In the genomic region with DNA sequence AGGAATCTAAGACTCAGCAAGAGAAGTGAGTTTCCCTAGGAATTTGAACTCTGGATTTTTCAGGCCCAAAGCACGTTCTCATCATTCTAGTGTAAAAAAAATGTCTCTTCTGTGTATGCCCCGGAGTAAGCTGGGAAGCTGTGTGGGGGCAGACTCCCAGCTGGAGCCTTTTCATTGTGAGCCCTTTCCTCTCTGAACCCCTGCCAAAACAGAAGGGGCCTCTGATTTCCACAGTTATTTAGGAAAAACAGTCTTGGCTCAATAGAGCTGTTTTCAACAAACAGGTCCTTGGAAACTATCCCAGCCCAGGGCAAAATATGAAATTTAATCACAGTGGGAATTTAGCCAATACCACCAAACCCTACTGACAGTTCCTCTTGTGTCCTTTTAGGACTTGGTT, we compare ENCODE assay signal across 16 mouse cellular contexts.
DNase-seq lines count a peak whose midpoint lies in the region; ATAC-seq and TF ChIP-seq lines count a peak whose summit lies in the region.
"Had no signal": no experiment of that assay in that cellular context is flagged by ENCODE, and none has a peak within 500 bp of the region (broad histone marks: within the 10 kb centered on the region; RNA-seq: fewer than 3 reads in every experiment).

No protein-coding gene starts in this region.

- H3K27me3 ChIP-seq in hindbrain, embryonic 12.5 days, result no peaks in the 10 kb centered on the region
- H3K27me3 ChIP-seq in hindbrain, embryonic 11.5 days (ENCODE audit: control insufficient read depth, insufficient read depth, low read length), result no peaks in the 10 kb centered on the region
- H3K27me3 ChIP-seq in lung, postnatal 0 days (replicated peaks; ENCODE audit: insufficient read depth, low read length), result no peaks in the 10 kb centered on the region
- H3K27me3 ChIP-seq in forebrain, postnatal 0 days (ENCODE audit: insufficient read depth, low read length), result no peaks in the 10 kb centered on the region
- no peaks in the 10 kb centered on the region for H3K27me3 ChIP-seq in midbrain, embryonic 16.5 days (ENCODE audit: control insufficient read depth, insufficient read depth, low read depth, low read length)
- H3K27me3 ChIP-seq: heart, embryonic 12.5 days; kidney, embryonic 15.5 days had no signal

- ATAC-seq in hindbrain, embryonic 12.5 days (ENCODE audit: low FRiP score), result no peak
- no peak for ATAC-seq in hindbrain, embryonic 11.5 days (ENCODE audit: low FRiP score)
- ATAC-seq in lung, postnatal 0 days, result no peak
- peak; percentile 65; the same call in 1 of the 2 replicates for ATAC-seq in forebrain, postnatal 0 days
- no peak for ATAC-seq in midbrain, embryonic 16.5 days

- no peak overlapping the region for H3K4me3 ChIP-seq in hindbrain, embryonic 12.5 days
- no peak overlapping the region for H3K4me3 ChIP-seq in hindbrain, embryonic 11.5 days (ENCODE audit: low read depth, low read length)
- no peak overlapping the region for H3K4me3 ChIP-seq in lung, postnatal 0 days (ENCODE audit: low read depth, low read length)
- H3K4me3 ChIP-seq in lung, adult 2 months (replicated peaks; ENCODE audit: extremely low read depth, low read depth, low read length), result no peak overlapping the region
- no peak overlapping the region for H3K4me3 ChIP-seq in forebrain, postnatal 0 days (ENCODE audit: low read depth, low read length)
- H3K4me3 ChIP-seq in midbrain, embryonic 16.5 days (ENCODE audit: low read depth, low read length), result no peak overlapping the region
- H3K4me3 ChIP-seq in gastrocnemius, adult 2 months, result no peak overlapping the region
- H3K4me3 ChIP-seq: heart, embryonic 12.5 days; kidney, embryonic 15.5 days; myocyte had no signal

- TF ChIP-seq CTCF in lung, postnatal 0 days (IDR thresholded peaks at IDR 0.05), result no peak
- no peak for TF ChIP-seq CTCF in lung, adult 2 months (IDR thresholded peaks at IDR 0.05; ENCODE audit: insufficient read depth, low read length)
- TF ChIP-seq CTCF in forebrain, postnatal 0 days (IDR thresholded peaks at IDR 0.05; ENCODE audit: low read depth), result no peak
- no peak for TF ChIP-seq CTCF in gastrocnemius, adult 2 months (IDR thresholded peaks at IDR 0.05)

- H3K4me2 ChIP-seq in hindbrain, embryonic 12.5 days (replicated peaks), result no peak overlapping the region
- H3K4me2 ChIP-seq in hindbrain, embryonic 11.5 days (replicated peaks; ENCODE audit: low read depth, low read length), result no peak overlapping the region
- no peak overlapping the region for H3K4me2 ChIP-seq in lung, postnatal 0 days (replicated peaks; ENCODE audit: low read depth, low read length)
- H3K4me2 ChIP-seq in forebrain, postnatal 0 days (ENCODE audit: low read depth), result no peak overlapping the region
- no peak overlapping the region for H3K4me2 ChIP-seq in midbrain, embryonic 16.5 days (ENCODE audit: low read length)
- H3K4me2 ChIP-seq: heart, embryonic 12.5 days; kidney, embryonic 15.5 days had no signal

- intact Hi-C loops in gastrocnemius, adult 2 months (cut with DNase I), result no loop called here
- intact Hi-C loops in heart, postnatal 14 days (cut with DNase I), result no loop called here

- DNase-seq in hindbrain, embryonic 11.5 days (ENCODE audit: low spot score), result no peak
- DNase-seq in lung, postnatal 0 days (ENCODE audit: low spot score), result peak; percentile 7
- DNase-seq in lung, adult 2 months, result no peak
- DNase-seq in forebrain, postnatal 0 days, result peak; percentile 75
- DNase-seq in gastrocnemius, adult 2 months, result no peak
- DNase-seq in heart, postnatal 14 days, result no peak
- DNase-seq: B cell, adult 2 months; cerebellum, adult 18-20 months; gastrocnemius, postnatal 25 days; thymus, postnatal 4 days had no signal

- 0 out of 2 replicates have a peak, but pooled peaks cover 3% of the 10 kb centered on the region for H3K4me1 ChIP-seq in hindbrain, embryonic 12.5 days
- H3K4me1 ChIP-seq in hindbrain, embryonic 11.5 days (replicated peaks; ENCODE audit: control insufficient read depth, insufficient read depth, low read length), result no peaks in the 10 kb centered on the region
- no peaks in the 10 kb centered on the region for H3K4me1 ChIP-seq in lung, postnatal 0 days (ENCODE audit: insufficient read depth, low read depth, low read length)
- H3K4me1 ChIP-seq in lung, adult 2 months (ENCODE audit: control insufficient read depth, insufficient read depth, low read length), result no peaks in the 10 kb centered on the region
- no peaks in the 10 kb centered on the region for H3K4me1 ChIP-seq in forebrain, postnatal 0 days (ENCODE audit: insufficient read depth)
- H3K4me1 ChIP-seq in midbrain, embryonic 16.5 days (ENCODE audit: control insufficient read depth, insufficient read depth, low read length), result peaks cover 6% of the 10 kb centered on the region
- H3K4me1 ChIP-seq: heart, embryonic 12.5 days; kidney, embryonic 15.5 days had no signal

- no peak overlapping the region for H3K9ac ChIP-seq in hindbrain, embryonic 12.5 days
- no peak overlapping the region for H3K9ac ChIP-seq in hindbrain, embryonic 11.5 days (ENCODE audit: low read depth, low read length)
- no peak overlapping the region for H3K9ac ChIP-seq in lung, postnatal 0 days (replicated peaks; ENCODE audit: low read depth)
- H3K9ac ChIP-seq in forebrain, postnatal 0 days, result no peak overlapping the region
- H3K9ac ChIP-seq in midbrain, embryonic 16.5 days (ENCODE audit: low read depth, low read length), result no peak overlapping the region
- H3K9ac ChIP-seq: heart, embryonic 12.5 days; kidney, embryonic 15.5 days had no signal

- no peaks in the 10 kb centered on the region for H3K36me3 ChIP-seq in hindbrain, embryonic 12.5 days
- H3K36me3 ChIP-seq in hindbrain, embryonic 11.5 days (ENCODE audit: control insufficient read depth, insufficient read depth, low read length), result no peaks in the 10 kb centered on the region
- H3K36me3 ChIP-seq in lung, postnatal 0 days (ENCODE audit: insufficient read depth, low read length), result no peaks in the 10 kb centered on the region
- no peaks in the 10 kb centered on the region for H3K36me3 ChIP-seq in forebrain, postnatal 0 days (ENCODE audit: insufficient read depth)
- H3K36me3 ChIP-seq in midbrain, embryonic 16.5 days (ENCODE audit: control insufficient read depth, insufficient read depth, low read length), result no peaks in the 10 kb centered on the region
- H3K36me3 ChIP-seq: heart, embryonic 12.5 days; kidney, embryonic 15.5 days had no signal

- no peaks in the 10 kb centered on the region; the same call in 1 of the 2 replicates for H3K9me3 ChIP-seq in hindbrain, embryonic 12.5 days (replicated peaks)
- H3K9me3 ChIP-seq in hindbrain, embryonic 11.5 days (ENCODE audit: control insufficient read depth, low read length), result no peaks in the 10 kb centered on the region
- no peaks in the 10 kb centered on the region for H3K9me3 ChIP-seq in lung, postnatal 0 days (ENCODE audit: low read length)
- no peaks in the 10 kb centered on the region for H3K9me3 ChIP-seq in forebrain, postnatal 0 days (ENCODE audit: low read length)
- H3K9me3 ChIP-seq in midbrain, embryonic 16.5 days (replicated peaks; ENCODE audit: control insufficient read depth, low read length, poor library complexity, severe bottlenecking), result no peaks in the 10 kb centered on the region
- H3K9me3 ChIP-seq: kidney, embryonic 15.5 days had no signal

- H3K27ac ChIP-seq in hindbrain, embryonic 12.5 days, result peak overlapping the region; percentile 45
- H3K27ac ChIP-seq in hindbrain, embryonic 11.5 days (ENCODE audit: low read depth, low read length), result no peak overlapping the region
- H3K27ac ChIP-seq in lung, postnatal 0 days (ENCODE audit: low read length), result no peak overlapping the region
- H3K27ac ChIP-seq in forebrain, postnatal 0 days (ENCODE audit: low read depth, low read length), result peak overlapping the region; percentile 66
- H3K27ac ChIP-seq in midbrain, embryonic 16.5 days (ENCODE audit: low read length), result 0 out of 2 replicates have a peak overlapping the region, but pooled peaks have one; percentile 35
- H3K27ac ChIP-seq in gastrocnemius, adult 2 months, result no peak overlapping the region
- H3K27ac ChIP-seq: kidney, embryonic 15.5 days; macrophage had no signal

- 46% methylated on average over 2 of the region's 2 CpGs for WGBS in hindbrain, embryonic 12.5 days
- WGBS in hindbrain, embryonic 11.5 days, result 38% methylated on average over 2 of the region's 2 CpGs
- WGBS in lung, postnatal 0 days, result 57% methylated on average over 2 of the region's 2 CpGs
- 50% methylated on average over 2 of the region's 2 CpGs for WGBS in lung, adult 2 months
- WGBS in forebrain, postnatal 0 days, result 11% methylated on average over 2 of the region's 2 CpGs
- 15% methylated on average over 2 of the region's 2 CpGs for WGBS in midbrain, embryonic 16.5 days

- TF ChIP-seq EP300 in lung, postnatal 0 days (IDR thresholded peaks at IDR 0.05), result no peak

- no peak for TF ChIP-seq POLR2A in lung, adult 2 months (IDR thresholded peaks at IDR 0.05; ENCODE audit: borderline replicate concordance, extremely low read depth, low read depth, low read length)

Comparison
In these comparisons a context has a peak if more than half of its experiments do, and no peak if none do; other contexts are left out.
1. H3K27ac ChIP-seq: peak in hindbrain, embryonic 12.5 days (single experiment), forebrain, postnatal 0 days (single experiment) and midbrain, embryonic 16.5 days (single experiment); none in hindbrain, embryonic 11.5 days (single experiment), lung, postnatal 0 days (single experiment) and gastrocnemius, adult 2 months (single experiment).
2. DNase-seq: peak in lung, postnatal 0 days (single experiment) and forebrain, postnatal 0 days (single experiment); none in hindbrain, embryonic 11.5 days (single experiment), lung, adult 2 months (single experiment), gastrocnemius, adult 2 months (single experiment) and heart, postnatal 14 days (0 of 2).